20 mouse cellular contexts compared by ENCODE assay signal in genomic region chr2:115057200-115057599, GRCm38 (mm10).
DNase-seq lines count a peak whose midpoint lies in the region; ATAC-seq lines count a peak whose summit lies in the region.
"Had no signal": no experiment of that assay in that cellular context is flagged by ENCODE, and none has a peak within 500 bp of the region (broad histone marks: within the 10 kb centered on the region; RNA-seq: fewer than 3 reads in every experiment).

No protein-coding gene starts in this region.

- H3K36me3 ChIP-seq in forebrain, embryonic 13.5 days (ENCODE audit: poor library complexity, severe bottlenecking), result no peaks in the 10 kb centered on the region
- no peaks in the 10 kb centered on the region for H3K36me3 ChIP-seq in forebrain, embryonic 12.5 days (replicated peaks)
- H3K36me3 ChIP-seq in hindbrain, embryonic 13.5 days, result no peaks in the 10 kb centered on the region
- no peaks in the 10 kb centered on the region for H3K36me3 ChIP-seq in hindbrain, embryonic 11.5 days (ENCODE audit: control insufficient read depth, insufficient read depth, low read length)
- H3K36me3 ChIP-seq in midbrain, embryonic 14.5 days (ENCODE audit: control insufficient read depth, insufficient read depth, low read length), result no peaks in the 10 kb centered on the region
- no peaks in the 10 kb centered on the region for H3K36me3 ChIP-seq in midbrain, embryonic 11.5 days (ENCODE audit: control insufficient read depth, insufficient read depth, low read length)
- H3K36me3 ChIP-seq: heart, embryonic 12.5 days; heart, embryonic 15.5 days; hindbrain, embryonic 10.5 days; intestine, embryonic 15.5 days had no signal

- H3K4me1 ChIP-seq in forebrain, embryonic 13.5 days, result peaks cover 23% of the 10 kb centered on the region
- H3K4me1 ChIP-seq in forebrain, embryonic 12.5 days, result peaks cover 10% of the 10 kb centered on the region
- peaks cover 18% of the 10 kb centered on the region for H3K4me1 ChIP-seq in hindbrain, embryonic 13.5 days (replicated peaks)
- H3K4me1 ChIP-seq in hindbrain, embryonic 11.5 days (replicated peaks; ENCODE audit: control insufficient read depth, insufficient read depth, low read length), result no peaks in the 10 kb centered on the region
- H3K4me1 ChIP-seq in midbrain, embryonic 14.5 days (ENCODE audit: control insufficient read depth, insufficient read depth, low read length), result peaks cover 13% of the 10 kb centered on the region; the same call in 1 of the 2 replicates
- no peaks in the 10 kb centered on the region for H3K4me1 ChIP-seq in midbrain, embryonic 11.5 days (ENCODE audit: control insufficient read depth, insufficient read depth, low read length)
- H3K4me1 ChIP-seq: heart, embryonic 12.5 days; heart, embryonic 15.5 days; intestine, embryonic 15.5 days had no signal

- WGBS in forebrain, embryonic 13.5 days, result 53% methylated on average over 2 of the region's 2 CpGs
- 55% methylated on average over 2 of the region's 2 CpGs for WGBS in forebrain, embryonic 12.5 days
- 49% methylated on average over 2 of the region's 2 CpGs for WGBS in hindbrain, embryonic 13.5 days
- WGBS in hindbrain, embryonic 11.5 days, result 66% methylated on average over 2 of the region's 2 CpGs
- 62% methylated on average over 2 of the region's 2 CpGs for WGBS in midbrain, embryonic 14.5 days
- WGBS in midbrain, embryonic 11.5 days, result 76% methylated on average over 2 of the region's 2 CpGs

- no peak overlapping the region for H3K4me3 ChIP-seq in forebrain, embryonic 13.5 days
- no peak overlapping the region for H3K4me3 ChIP-seq in forebrain, embryonic 12.5 days (replicated peaks)
- H3K4me3 ChIP-seq in hindbrain, embryonic 13.5 days, result no peak overlapping the region
- no peak overlapping the region for H3K4me3 ChIP-seq in hindbrain, embryonic 11.5 days (ENCODE audit: low read depth, low read length)
- H3K4me3 ChIP-seq in midbrain, embryonic 14.5 days (replicated peaks; ENCODE audit: low read depth, low read length), result no peak overlapping the region
- H3K4me3 ChIP-seq in midbrain, embryonic 11.5 days (ENCODE audit: low read depth, low read length), result no peak overlapping the region
- H3K4me3 ChIP-seq: heart, embryonic 12.5 days; heart, embryonic 15.5 days; hindbrain, embryonic 10.5 days; intestine, embryonic 15.5 days had no signal

- DNase-seq in hindbrain, embryonic 11.5 days (ENCODE audit: low spot score), result no peak
- peak; percentile 17 for DNase-seq in midbrain, embryonic 14.5 days
- DNase-seq in midbrain, embryonic 11.5 days (ENCODE audit: low spot score, missing footprints), result no peak
- DNase-seq in layer of hippocampus, adult 18-20 months (ENCODE audit: low spot score in 2 of 2), result no peak
- DNase-seq: adrenal gland, adult 8-10 months; cerebellum, adult 18-20 months; cerebellum, adult 9-10 months; gastrocnemius, postnatal 25 days; heart, adult 18-20 months; heart, postnatal 10 days; heart, postnatal 36 days; kidney, adult 11 months had no signal

- H3K27ac ChIP-seq in forebrain, embryonic 13.5 days, result no peak overlapping the region; the same call in 1 of the 2 replicates
- no peak overlapping the region for H3K27ac ChIP-seq in forebrain, embryonic 12.5 days
- peak overlapping the region; percentile 40; the same call in 1 of the 2 replicates for H3K27ac ChIP-seq in hindbrain, embryonic 13.5 days
- H3K27ac ChIP-seq in hindbrain, embryonic 11.5 days (ENCODE audit: low read depth, low read length), result no peak overlapping the region
- no peak overlapping the region for H3K27ac ChIP-seq in midbrain, embryonic 14.5 days (replicated peaks; ENCODE audit: low read depth, low read length)
- H3K27ac ChIP-seq in midbrain, embryonic 11.5 days (ENCODE audit: low read depth, low read length), result no peak overlapping the region
- H3K27ac ChIP-seq: heart, embryonic 15.5 days; intestine, embryonic 15.5 days had no signal

- H3K9ac ChIP-seq in forebrain, embryonic 13.5 days, result no peak overlapping the region
- no peak overlapping the region for H3K9ac ChIP-seq in forebrain, embryonic 12.5 days
- no peak overlapping the region for H3K9ac ChIP-seq in hindbrain, embryonic 13.5 days
- no peak overlapping the region for H3K9ac ChIP-seq in hindbrain, embryonic 11.5 days (ENCODE audit: low read depth, low read length)
- H3K9ac ChIP-seq in midbrain, embryonic 14.5 days (replicated peaks; ENCODE audit: low read length), result no peak overlapping the region
- no peak overlapping the region for H3K9ac ChIP-seq in midbrain, embryonic 11.5 days (ENCODE audit: low read length)
- H3K9ac ChIP-seq: heart, embryonic 12.5 days; heart, embryonic 15.5 days; intestine, embryonic 15.5 days had no signal

- H3K4me2 ChIP-seq in forebrain, embryonic 13.5 days, result no peak overlapping the region
- H3K4me2 ChIP-seq in forebrain, embryonic 12.5 days, result no peak overlapping the region
- H3K4me2 ChIP-seq in hindbrain, embryonic 13.5 days, result no peak overlapping the region
- H3K4me2 ChIP-seq in hindbrain, embryonic 11.5 days (replicated peaks; ENCODE audit: low read depth, low read length), result no peak overlapping the region
- no peak overlapping the region for H3K4me2 ChIP-seq in midbrain, embryonic 14.5 days (ENCODE audit: low read length)
- H3K4me2 ChIP-seq in midbrain, embryonic 11.5 days, result no peak overlapping the region
- H3K4me2 ChIP-seq: heart, embryonic 12.5 days; heart, embryonic 15.5 days; intestine, embryonic 15.5 days had no signal

- H3K9me3 ChIP-seq in forebrain, embryonic 13.5 days (replicated peaks), result no peaks in the 10 kb centered on the region
- H3K9me3 ChIP-seq in forebrain, embryonic 12.5 days, result no peaks in the 10 kb centered on the region
- H3K9me3 ChIP-seq in hindbrain, embryonic 13.5 days, result no peaks in the 10 kb centered on the region
- no peaks in the 10 kb centered on the region for H3K9me3 ChIP-seq in hindbrain, embryonic 11.5 days (ENCODE audit: control insufficient read depth, low read length)
- no peaks in the 10 kb centered on the region for H3K9me3 ChIP-seq in midbrain, embryonic 14.5 days (ENCODE audit: control insufficient read depth, low read length)
- no peaks in the 10 kb centered on the region for H3K9me3 ChIP-seq in midbrain, embryonic 11.5 days (ENCODE audit: control insufficient read depth, low read length)
- H3K9me3 ChIP-seq: heart, embryonic 12.5 days; heart, embryonic 15.5 days; hindbrain, embryonic 10.5 days; intestine, embryonic 15.5 days had no signal

- no peaks in the 10 kb centered on the region for H3K27me3 ChIP-seq in forebrain, embryonic 13.5 days
- no peaks in the 10 kb centered on the region for H3K27me3 ChIP-seq in forebrain, embryonic 12.5 days
- H3K27me3 ChIP-seq in hindbrain, embryonic 13.5 days, result no peaks in the 10 kb centered on the region
- H3K27me3 ChIP-seq in hindbrain, embryonic 11.5 days (ENCODE audit: control insufficient read depth, insufficient read depth, low read length), result no peaks in the 10 kb centered on the region
- no peaks in the 10 kb centered on the region for H3K27me3 ChIP-seq in midbrain, embryonic 14.5 days (ENCODE audit: control insufficient read depth, insufficient read depth, low read length)
- H3K27me3 ChIP-seq in midbrain, embryonic 11.5 days (ENCODE audit: control insufficient read depth, insufficient read depth, low read length), result no peaks in the 10 kb centered on the region
- H3K27me3 ChIP-seq: heart, embryonic 12.5 days; heart, embryonic 15.5 days; intestine, embryonic 15.5 days had no signal

- 0 out of 2 replicates have a peak, but pooled peaks have one; percentile 51 for ATAC-seq in forebrain, embryonic 13.5 days
- no peak for ATAC-seq in forebrain, embryonic 12.5 days (ENCODE audit: low FRiP score)
- no peak for ATAC-seq in hindbrain, embryonic 13.5 days (ENCODE audit: low FRiP score)
- no peak for ATAC-seq in hindbrain, embryonic 11.5 days (ENCODE audit: low FRiP score)
- no peak for ATAC-seq in midbrain, embryonic 14.5 days (ENCODE audit: low FRiP score, low TSS enrichment)
- ATAC-seq in midbrain, embryonic 11.5 days (ENCODE audit: low FRiP score), result no peak
- ATAC-seq: activated CD4-positive, CD25-positive, alpha-beta regulatory T cell, adult 4 months; intestine, embryonic 15.5 days had no signal
